Mouse (Mus musculus) granulocyte monocyte progenitor cell, adult 5-6 weeks (primary cell): ENCODE results near the gene Naip6. TPM values are rescaled to one million over a fixed set of nuclear protein-coding genes. Genes with fewer than 3 reads are reported as not detected.

Source experiments
- total RNA-seq, 2 experiments: library from RNA; stranded (forward) in 1 of 2; stranded (reverse) in 1 of 2; fragments of 200-712, 200-1000 nt in 1 of 2; fragments of >200 nt in 1 of 2; fragmentation: Nextera tagmentation in 1 of 2; gene quantifications; 2 replicates each; pipeline ENCODE4 v1.2.3; 2014 to 2017

Gene Naip6
- total RNA-seq, 2 experiments from 2014 or later: 11.4 to 16.9 TPM

Other genes with a start within 250 kb of the Naip6 start
- 37.0 and 38.2 TPM in 2 replicates for gene Bdp1, start 213.6 kb downstream of the Naip6 start, total RNA-seq (2014; fragmentation: Nextera tagmentation)
- 54.2 and 57.0 TPM in 2 replicates for gene Bdp1, start 213.6 kb downstream of the Naip6 start, total RNA-seq (2017)
- gene Serf1, start 209.7 kb downstream of the Naip6 start, total RNA-seq (2014; fragmentation: Nextera tagmentation): 57.7 and 60.1 TPM in 2 replicates
- 52.3 and 53.4 TPM in 2 replicates for gene Serf1, start 209.7 kb downstream of the Naip6 start, total RNA-seq (2017)
- gene Smn1, start 192.8 kb downstream of the Naip6 start, total RNA-seq (2014; fragmentation: Nextera tagmentation): 101 and 113 TPM in 2 replicates
- gene Smn1, start 192.8 kb downstream of the Naip6 start, total RNA-seq (2017): 59.7 and 75.1 TPM in 2 replicates
- 31.8 and 36.4 TPM in 2 replicates for gene Naip2, start 115.6 kb downstream of the Naip6 start, total RNA-seq (2014; fragmentation: Nextera tagmentation)
- gene Naip2, start 115.6 kb downstream of the Naip6 start, total RNA-seq (2017): 41.2 and 41.9 TPM in 2 replicates
- 14.6 and 20.0 TPM in 2 replicates for gene Naip5, start 71.4 kb downstream of the Naip6 start, total RNA-seq (2014; fragmentation: Nextera tagmentation)
- gene Naip5, start 71.4 kb downstream of the Naip6 start, total RNA-seq (2017): 15.0 and 16.5 TPM in 2 replicates
- not detected in 2 replicates for gene Naip1, start 135.2 kb upstream of the Naip6 start, total RNA-seq (2014; fragmentation: Nextera tagmentation)
- gene Naip1, start 135.2 kb upstream of the Naip6 start, total RNA-seq (2017): not detected in 2 replicates
- gene Gtf2h2, start 174.9 kb upstream of the Naip6 start, total RNA-seq (2014; fragmentation: Nextera tagmentation): 59.2 and 73.9 TPM in 2 replicates
- 75.1 and 79.2 TPM in 2 replicates for gene Gtf2h2, start 174.9 kb upstream of the Naip6 start, total RNA-seq (2017)
- gene Ocln, start 235.0 kb upstream of the Naip6 start, total RNA-seq (2014; fragmentation: Nextera tagmentation): not detected in 2 replicates
- gene Ocln, start 235.0 kb upstream of the Naip6 start, total RNA-seq (2017): not detected in 2 replicates